Mouse (Mus musculus) kidney, embryonic 14.5 days (tissue): ENCODE results near the gene Slc39a5. TPM values are rescaled to one million over a fixed set of nuclear protein-coding genes. Genes with fewer than 3 reads are reported as not detected.

Experiments
- ATAC-seq: fragments of 200-750 bp; cut with Nextera tagmentation; 2 replicates; pipeline ENCODE4 v1.8.0; 2017; ENCODE audit warnings: moderate number of reproducible peaks, mild to moderate bottlenecking, moderate TSS enrichment, moderate library complexity; ENCODE audit not compliant: low FRiP score, low TSS enrichment
- H3K27ac ChIP-seq: fragments of 300-500 bp; sonication (generic); 2 replicates; pipeline ENCODE4 v1.5.1; 2014; ENCODE audit warnings: low read depth, mild to moderate bottlenecking, low read length, moderate library complexity, mixed read lengths
- H3K27me3 ChIP-seq: fragments of 300-500 bp; sonication (generic); 2 replicates; pipeline ENCODE4 v1.6.1; 2014; ENCODE audit warnings: mild to moderate bottlenecking, low read length; ENCODE audit not compliant: control insufficient read depth, insufficient read depth
- H3K36me3 ChIP-seq: fragments of 300-500 bp; sonication (generic); 2 replicates; pipeline ENCODE4 v1.6.1; 2014; ENCODE audit warnings: low read length, mixed read lengths; ENCODE audit not compliant: control insufficient read depth, insufficient read depth
- H3K4me1 ChIP-seq: fragments of 300-500 bp; sonication (generic); 2 replicates; pipeline ENCODE4 v1.6.1; 2014; ENCODE audit warnings: low read length, mixed read lengths; ENCODE audit not compliant: control insufficient read depth, insufficient read depth
- H3K4me2 ChIP-seq: fragments of 300-500 bp; sonication (generic); replicated peaks from 2 replicates; pipeline ENCODE4 v1.6.1; 2014; ENCODE audit warnings: low read depth, mild to moderate bottlenecking, low read length
- H3K4me3 ChIP-seq: fragments of 300-500 bp; sonication (generic); 2 replicates; pipeline ENCODE4 v1.5.1; 2014; ENCODE audit warnings: mild to moderate bottlenecking, low read length
- H3K9ac ChIP-seq: fragments of 300-500 bp; sonication (generic); 2 replicates; pipeline ENCODE4 v1.6.1; 2014; ENCODE audit warnings: low read depth, mild to moderate bottlenecking, low read length, moderate library complexity
- H3K9me3 ChIP-seq: fragments of 300-500 bp; sonication (generic); 2 replicates; pipeline ENCODE4 v1.6.1; 2016; ENCODE audit warnings: low read length; ENCODE audit not compliant: control insufficient read depth
- WGBS: fragments of 180-500 bp; shearing (Covaris S2); extraction: QIAGEN DNeasy Blood & Tissue Kit; methylation state at CpG from one replicate; pipeline ENCODE4 v1.1.7; 2014; 5-methylcytosine and 5-hydroxymethylcytosine counted together
- polyA plus RNA-seq: library from polyadenylated mRNA; unstranded; fragments of >200 nt; fragmentation: Nextera tagmentation; extraction: Ambion mirVana; gene quantifications from 2 replicates; pipeline ENCODE4 v1.2.1, GENCODE M21; 2014

The Slc39a5 gene
- polyA plus RNA-seq, 1 experiment from 2014 or later, result 22.6 TPM

DNA sequence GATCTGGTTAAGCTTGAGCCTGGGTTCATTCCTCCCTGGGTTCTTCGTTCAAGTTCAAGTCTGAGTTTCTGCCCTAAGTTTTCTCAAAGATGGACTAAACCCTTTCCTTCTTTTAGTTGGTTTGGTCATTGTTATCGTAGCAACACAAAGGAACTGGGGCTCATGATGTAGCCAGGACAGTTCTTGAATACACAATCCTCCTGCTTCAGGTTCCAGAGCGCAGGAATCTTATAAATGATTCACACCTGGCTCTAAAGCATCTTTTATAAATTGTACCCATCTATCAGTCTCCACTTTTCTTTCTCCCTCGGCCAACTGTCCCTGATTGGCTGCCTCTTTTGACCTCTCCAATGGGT is 25.0 kb downstream of the Slc39a5 start:
- Histone ChIP-seq H3K9me3 (no peaks in the 10 kb centered on the region), H3K27ac (peak overlapping the region; percentile 95), H3K36me3 (peaks cover 30% of the 10 kb centered on the region), H3K9ac (peak overlapping the region; percentile 99), H3K4me1 (peaks cover 9% of the 10 kb centered on the region), H3K4me2 (peak overlapping the region; percentile 82), H3K4me3 (peak overlapping the region; percentile 98), H3K27me3 (no peaks in the 10 kb centered on the region)
- ATAC-seq, result no peak
- 50% methylated on average over 4 of the region's 4 CpGs for WGBS

DNA sequence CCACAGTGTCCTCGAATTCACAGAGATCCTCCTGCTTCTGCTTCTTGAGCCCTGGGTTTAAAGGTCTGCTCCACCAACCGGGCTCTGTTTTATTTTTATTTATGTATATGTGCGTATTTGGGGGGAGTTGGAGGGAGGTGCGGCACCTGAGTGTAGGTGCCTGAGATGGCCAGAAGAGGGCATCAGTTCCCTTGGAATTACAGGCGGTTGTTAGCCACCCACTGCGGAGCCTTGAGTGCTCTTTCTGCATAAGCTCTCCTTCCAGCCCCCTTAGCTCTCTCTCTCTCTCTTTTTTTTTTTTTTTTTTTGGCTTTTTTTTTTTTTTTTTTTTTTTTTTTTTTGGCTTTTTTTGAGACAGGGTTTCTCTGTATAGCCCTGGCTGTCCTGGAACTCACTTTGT is 26.6 kb downstream of the Slc39a5 start:
- WGBS, result 85% methylated on average over 6 of the region's 6 CpGs
- ATAC-seq, result no peak
- Histone ChIP-seq H3K27ac (no peak overlapping the region), H3K36me3 (peaks cover 14% of the 10 kb centered on the region), H3K9me3 (no peaks in the 10 kb centered on the region), H3K4me1 (peaks cover 9% of the 10 kb centered on the region), H3K4me3 (no peak overlapping the region), H3K9ac (no peak overlapping the region), H3K27me3 (no peaks in the 10 kb centered on the region), H3K4me2 (no peak overlapping the region)

DNA sequence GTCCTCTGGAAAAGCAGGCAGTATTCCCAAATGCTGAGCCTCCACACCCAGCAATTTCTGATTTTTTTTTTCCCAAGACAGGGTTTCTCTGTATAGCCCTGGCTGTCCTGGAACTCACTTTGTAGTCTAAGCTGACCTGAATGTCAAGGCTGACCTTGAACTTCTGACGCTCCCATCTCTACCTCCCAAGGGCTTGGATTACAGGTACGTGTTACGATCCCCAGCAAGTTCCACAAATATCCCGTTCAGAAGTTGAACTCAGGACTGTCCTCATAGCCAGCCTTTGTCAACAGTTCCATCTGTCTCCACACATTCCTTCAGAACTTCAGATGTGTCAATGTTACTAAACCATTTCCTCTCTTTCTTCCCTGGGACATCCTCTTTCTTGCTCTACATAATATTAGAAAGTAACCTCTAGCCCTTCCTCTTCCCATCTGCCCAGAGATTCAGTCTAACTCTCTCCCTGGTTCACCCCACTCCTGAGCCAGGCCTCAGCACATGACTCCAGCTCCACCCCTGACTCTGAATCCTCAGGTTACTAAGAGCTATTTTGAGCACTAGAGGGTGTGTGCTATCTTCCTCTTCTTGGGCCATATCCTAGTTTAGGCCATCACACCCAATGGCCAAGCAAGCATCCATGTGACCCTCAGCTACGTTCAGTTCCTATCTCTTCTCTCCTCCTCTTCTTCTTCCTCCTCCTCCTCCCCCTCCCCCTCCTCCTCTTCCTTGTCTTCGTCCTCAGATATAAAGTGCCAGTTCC is 27.9 kb downstream of the Slc39a5 start:
- ATAC-seq, result no peak
- WGBS, result 76% methylated on average over 6 of the region's 6 CpGs
- H3K4me3 ChIP-seq, result no peak overlapping the region

GRCm38 (mm10) chr10:128372142-128372541 is 28.9 kb downstream of the Slc39a5 start:
- no peak for ATAC-seq
- no peaks in the 10 kb centered on the region for H3K9me3 ChIP-seq
- no peak overlapping the region for H3K27ac ChIP-seq
- 82% methylated on average over 5 of the region's 5 CpGs for WGBS
- no peaks in the 10 kb centered on the region for H3K27me3 ChIP-seq
- no peak overlapping the region for H3K4me2 ChIP-seq
- no peak overlapping the region for H3K9ac ChIP-seq
- no peak overlapping the region for H3K4me3 ChIP-seq
- H3K36me3 ChIP-seq, result no peaks in the 10 kb centered on the region
- peaks cover 7% of the 10 kb centered on the region for H3K4me1 ChIP-seq

More for the DNA sequence above, 27.9 kb downstream of the Slc39a5 start:
- Histone ChIP-seq H3K27me3 (no peaks in the 10 kb centered on the region), H3K4me1 (peaks cover 5% of the 10 kb centered on the region), H3K9ac (no peak overlapping the region), H3K36me3 (peaks cover 2% of the 10 kb centered on the region; the same call in 1 of the 2 replicates), H3K27ac (no peak overlapping the region), H3K4me2 (no peak overlapping the region), H3K9me3 (no peaks in the 10 kb centered on the region)

DNA sequence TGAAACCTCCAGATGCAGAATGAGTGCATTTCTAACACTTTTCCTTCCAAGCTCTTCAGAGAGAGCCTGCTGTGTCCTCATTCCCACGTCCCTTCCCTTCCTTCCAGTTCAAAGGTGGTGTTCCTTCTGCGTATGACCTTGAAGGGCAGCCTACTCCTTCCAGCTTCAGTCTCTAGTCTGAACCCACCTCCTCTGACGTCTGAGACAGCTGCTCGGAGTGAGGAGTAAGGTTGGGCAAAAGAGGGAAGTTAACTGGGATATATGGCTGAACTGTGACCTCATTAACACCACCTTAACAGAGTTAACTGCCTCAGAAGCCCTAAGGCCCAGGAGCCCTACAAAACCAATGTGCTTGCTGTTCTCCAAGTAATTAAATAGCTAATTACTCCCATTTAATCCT is 30.4 kb downstream of the Slc39a5 start:
- no peak overlapping the region for H3K27ac ChIP-seq
- H3K4me2 ChIP-seq, result no peak overlapping the region
- no peak for ATAC-seq
- no peak overlapping the region for H3K4me3 ChIP-seq
- H3K36me3 ChIP-seq, result no peaks in the 10 kb centered on the region
- 23% methylated on average over 4 of the region's 4 CpGs for WGBS
- H3K27me3 ChIP-seq, result no peaks in the 10 kb centered on the region
- H3K9me3 ChIP-seq, result no peaks in the 10 kb centered on the region
- H3K4me1 ChIP-seq, result peaks cover 7% of the 10 kb centered on the region
- no peak overlapping the region for H3K9ac ChIP-seq

- H3K9me3 ChIP-seq, result no peaks in the 10 kb centered on the region
- H3K4me3 ChIP-seq, result no peak overlapping the region
- H3K4me2 ChIP-seq, result no peak overlapping the region
- H3K27me3 ChIP-seq, result no peaks in the 10 kb centered on the region
- no peak for ATAC-seq
- no peak overlapping the region for H3K27ac ChIP-seq
- no peaks in the 10 kb centered on the region; the same call in 1 of the 2 replicates for H3K36me3 ChIP-seq
- no peak overlapping the region for H3K9ac ChIP-seq
- H3K4me1 ChIP-seq, result peaks cover 7% of the 10 kb centered on the region
- 61% methylated on average over 5 of the region's 6 CpGs for WGBS
Measured at GRCm38 (mm10) chr10:128370021-128370420, 31.0 kb downstream of the Slc39a5 start.

DNA sequence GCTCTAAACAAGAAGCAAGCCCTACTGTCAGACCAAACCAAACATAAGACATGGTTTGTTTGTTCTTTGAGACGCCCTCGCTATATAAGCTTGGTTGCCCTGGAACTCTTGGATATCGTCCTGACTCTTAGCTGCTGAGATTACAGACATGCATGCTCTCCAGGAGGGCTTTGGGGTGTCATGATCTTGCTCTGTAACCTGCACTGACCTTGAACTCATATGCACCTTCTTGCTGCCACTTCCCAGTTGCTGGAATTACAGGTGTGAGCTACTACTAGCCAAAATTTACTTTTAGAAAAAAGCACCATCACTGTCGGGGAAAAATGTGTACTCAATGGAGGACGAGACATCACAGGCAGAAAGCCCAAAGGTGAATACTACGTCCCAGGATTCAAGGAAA is 31.4 kb downstream of the Slc39a5 start:
- H3K4me3 ChIP-seq, result peak overlapping the region; percentile 70
- WGBS, result 82% methylated on average over 6 of the region's 6 CpGs
- H3K9ac ChIP-seq, result peak overlapping the region; percentile 73; the same call in 1 of the 2 replicates
- peak overlapping the region; percentile 90; the same call in 1 of the 2 replicates for H3K27ac ChIP-seq
- peaks cover 7% of the 10 kb centered on the region for H3K4me1 ChIP-seq
- no peaks in the 10 kb centered on the region; the same call in 1 of the 2 replicates for H3K36me3 ChIP-seq
- no peaks in the 10 kb centered on the region for H3K27me3 ChIP-seq
- no peak for ATAC-seq
- H3K4me2 ChIP-seq, result peak overlapping the region; percentile 86
- no peaks in the 10 kb centered on the region for H3K9me3 ChIP-seq

DNA sequence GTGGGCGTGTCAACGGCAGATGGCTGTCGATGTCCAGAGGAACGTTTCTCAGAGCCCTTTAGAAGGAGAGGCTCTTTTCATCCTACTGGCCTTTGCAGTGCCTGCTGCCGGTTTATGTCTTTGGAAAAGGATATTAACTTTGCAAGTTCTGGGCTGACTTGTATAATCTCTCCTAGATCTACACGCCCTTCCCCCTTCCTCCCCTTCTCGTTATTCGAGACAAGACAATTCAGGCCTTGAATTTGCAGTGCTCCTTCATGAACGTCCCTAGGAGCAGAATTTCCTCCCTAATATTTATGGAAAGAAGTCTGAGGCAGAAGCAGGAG is 31.8 kb downstream of the Slc39a5 start:
- Histone ChIP-seq H3K4me2 (peak overlapping the region; percentile 86), H3K27me3 (no peaks in the 10 kb centered on the region), H3K36me3 (peaks cover 3% of the 10 kb centered on the region), H3K4me1 (peaks cover 7% of the 10 kb centered on the region), H3K4me3 (peak overlapping the region; percentile 70), H3K27ac (peak overlapping the region; percentile 90), H3K9me3 (no peaks in the 10 kb centered on the region), H3K9ac (peak overlapping the region; percentile 73)
- ATAC-seq, result no peak
- WGBS, result 4% methylated on average over 9 of the region's 9 CpGs

- Histone ChIP-seq H3K27ac (peak within 1 kb of the TSS; percentile 90), H3K4me2 (peak within 1 kb of the TSS; percentile 86), H3K9ac (peak within 1 kb of the TSS; percentile 73), H3K4me3 (peak within 1 kb of the TSS; percentile 70), H3K27me3 (no peaks in the 10 kb centered on the region), H3K36me3 (peaks cover 7% of the 10 kb centered on the region), H3K4me1 (peaks cover 7% of the 10 kb centered on the region), H3K9me3 (no peaks in the 10 kb centered on the region)
- WGBS, result under 1% methylated on average over 87 of the region's 87 CpGs
- peak; percentile 96 for ATAC-seq
Measured at GRCm38 (mm10) chr10:128368402-128369217, 32.4 kb downstream of the Slc39a5 start, which contains the start of gene Coq10a. Gene Coq10a, minus strand, starts transcription at chr10:128368997.
